Mouse (Mus musculus) fibroblast of lung, adult 2 months (primary cell): Measurements from ENCODE around the gene Tex52.

Experiments
- DNase-seq: peaks from one replicate; pipeline ENCODE4 v3.0.0-alpha.2; 2011; ENCODE audit warnings: low read depth

Gene Tex52

DNA sequence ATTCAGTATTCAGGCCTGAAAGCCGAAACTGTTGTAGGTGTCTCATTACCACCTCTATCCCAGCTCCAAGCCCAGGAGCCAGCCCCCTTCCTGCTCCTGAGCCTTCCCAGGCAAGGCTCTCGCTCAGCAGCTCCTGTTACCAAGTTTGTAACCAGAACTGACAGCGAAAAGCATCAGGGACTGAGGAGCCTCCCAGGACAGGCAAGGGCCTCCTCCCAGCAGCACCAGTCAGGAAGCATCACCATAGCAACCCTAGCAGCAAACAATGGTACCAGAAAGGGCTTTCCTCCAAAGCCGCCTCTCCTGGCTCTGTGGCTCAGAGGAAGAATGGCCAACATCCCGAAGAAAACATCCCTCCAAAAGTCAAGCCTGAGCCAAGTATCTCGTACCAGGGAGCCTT lies at the start of gene Tex52, which contains the start of gene Gm44596:
Gene Tex52, plus strand, starts transcription at position 265 of the 400 bp plus-strand sequence.
Gene Gm44596, plus strand, starts transcription at position 312 of the 400 bp plus-strand sequence.
- no peak for DNase-seq

- peak; percentile 44 for DNase-seq
These were observed 40.7 kb upstream of the Tex52 start for GRCm38 (mm10) chr6:128334397-128335124.

- no peak for DNase-seq
These were observed 37.8 kb upstream of the Tex52 start for GRCm38 (mm10) chr6:128337467-128337866.

DNA sequence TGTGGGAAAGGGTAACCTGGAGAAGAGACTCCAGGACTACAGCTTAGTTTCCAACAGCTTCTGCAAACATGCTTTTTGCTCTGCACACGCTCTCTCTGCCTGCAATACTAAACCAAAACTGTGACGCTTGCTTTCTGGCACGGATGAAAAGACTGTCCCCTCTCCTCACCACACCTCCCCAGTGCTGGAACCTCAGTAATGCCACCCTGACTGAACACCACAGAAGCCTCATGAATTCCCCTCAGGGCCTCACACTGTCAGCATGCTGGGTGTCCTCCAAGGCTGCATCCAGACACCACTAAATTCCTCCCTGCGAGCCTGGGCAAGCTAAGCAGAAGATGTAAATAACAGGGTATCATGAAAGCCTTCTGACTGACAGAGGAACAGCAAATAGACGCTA lies 36.4 kb upstream of the Tex52 start:
- DNase-seq, result no peak

GRCm38 (mm10) chr6:128341956-128342723 lies 33.1 kb upstream of the Tex52 start:
- no peak for DNase-seq

GRCm38 (mm10) chr6:128345623-128346022 lies 29.6 kb upstream of the Tex52 start:
- no peak for DNase-seq

DNA sequence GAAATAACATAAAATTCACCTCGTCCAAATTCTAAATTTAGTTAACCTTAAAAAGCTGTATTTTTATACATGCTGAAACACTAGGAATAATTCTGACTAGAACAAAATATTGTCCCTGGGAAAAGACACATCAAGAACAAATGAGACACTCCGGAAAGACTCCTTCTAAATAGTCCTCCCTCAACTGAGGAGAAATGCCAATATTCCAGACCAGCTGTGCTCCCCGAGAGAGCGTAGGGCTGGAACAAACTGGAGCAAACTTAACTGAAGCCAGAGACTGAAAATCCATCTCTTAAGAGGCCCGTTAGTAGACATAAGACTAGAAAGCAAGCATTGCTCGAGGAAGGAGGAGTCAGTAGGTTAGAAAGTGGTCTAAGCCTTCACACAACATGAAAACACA lies 28.5 kb upstream of the Tex52 start:
- DNase-seq, result no peak

DNA sequence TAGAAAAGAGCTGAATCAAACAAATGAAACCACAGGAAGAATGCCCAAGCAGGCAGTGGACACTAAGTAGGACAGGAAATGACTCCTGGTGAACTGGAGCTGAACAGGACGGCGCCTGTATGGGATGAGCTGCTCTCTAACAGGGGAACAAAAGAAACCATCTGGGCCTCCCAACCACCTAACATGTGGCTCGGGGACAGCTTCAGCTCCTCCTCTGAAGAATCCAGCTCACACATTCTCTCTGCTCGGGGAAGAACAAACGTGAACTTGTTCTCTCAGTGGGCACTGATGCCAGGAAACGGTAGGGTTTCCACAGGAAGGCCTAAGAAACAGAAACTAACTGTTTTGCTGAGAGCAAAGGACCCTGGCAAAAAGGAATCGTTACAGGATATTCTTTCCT lies 25.5 kb upstream of the Tex52 start:
- no peak for DNase-seq

DNA sequence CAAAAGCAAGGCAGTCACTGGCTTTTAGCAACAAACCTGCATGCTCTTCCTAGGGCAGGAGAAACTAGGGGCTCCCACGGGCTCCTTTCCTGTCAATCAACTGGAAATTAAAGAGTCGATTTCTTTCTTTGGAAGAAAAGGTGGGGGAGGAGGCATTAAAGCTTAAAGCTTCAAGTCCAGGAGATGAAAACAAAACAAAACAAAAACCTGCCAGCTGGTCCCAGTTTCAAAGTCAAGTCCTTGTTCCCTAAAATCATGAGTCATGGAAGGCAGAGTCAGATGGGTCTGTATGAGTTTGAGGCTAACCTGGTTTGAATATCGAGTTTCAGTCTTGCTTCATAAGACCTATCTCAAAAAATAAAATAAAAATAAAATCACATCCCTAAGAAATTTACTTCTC lies 21.1 kb upstream of the Tex52 start:
- peak; percentile 48 for DNase-seq

DNA sequence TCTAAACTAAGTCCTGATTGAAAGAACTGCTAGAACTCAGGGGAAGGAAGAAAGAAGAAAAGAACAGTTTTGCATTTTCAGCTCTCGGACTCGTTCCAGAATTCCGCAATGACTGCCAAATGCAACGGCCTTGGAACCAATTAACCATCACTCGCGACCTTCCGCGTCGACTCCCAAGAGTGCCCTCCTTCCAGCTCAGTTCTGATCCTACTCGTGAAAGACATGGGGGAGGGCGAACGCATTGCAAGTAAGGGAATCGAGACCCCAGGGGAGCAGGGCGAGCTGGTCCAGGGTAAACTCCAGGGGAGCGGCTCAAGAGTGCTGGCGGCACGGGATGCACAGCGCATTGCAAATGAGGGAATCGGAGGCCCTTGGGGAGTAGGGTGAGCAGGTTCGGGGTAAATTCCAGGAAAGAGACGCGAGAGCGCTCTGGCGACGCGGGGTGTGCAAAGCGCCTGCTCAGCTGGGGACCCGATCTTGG lies 20.0 kb upstream of the Tex52 start:
- no peak for DNase-seq

DNA sequence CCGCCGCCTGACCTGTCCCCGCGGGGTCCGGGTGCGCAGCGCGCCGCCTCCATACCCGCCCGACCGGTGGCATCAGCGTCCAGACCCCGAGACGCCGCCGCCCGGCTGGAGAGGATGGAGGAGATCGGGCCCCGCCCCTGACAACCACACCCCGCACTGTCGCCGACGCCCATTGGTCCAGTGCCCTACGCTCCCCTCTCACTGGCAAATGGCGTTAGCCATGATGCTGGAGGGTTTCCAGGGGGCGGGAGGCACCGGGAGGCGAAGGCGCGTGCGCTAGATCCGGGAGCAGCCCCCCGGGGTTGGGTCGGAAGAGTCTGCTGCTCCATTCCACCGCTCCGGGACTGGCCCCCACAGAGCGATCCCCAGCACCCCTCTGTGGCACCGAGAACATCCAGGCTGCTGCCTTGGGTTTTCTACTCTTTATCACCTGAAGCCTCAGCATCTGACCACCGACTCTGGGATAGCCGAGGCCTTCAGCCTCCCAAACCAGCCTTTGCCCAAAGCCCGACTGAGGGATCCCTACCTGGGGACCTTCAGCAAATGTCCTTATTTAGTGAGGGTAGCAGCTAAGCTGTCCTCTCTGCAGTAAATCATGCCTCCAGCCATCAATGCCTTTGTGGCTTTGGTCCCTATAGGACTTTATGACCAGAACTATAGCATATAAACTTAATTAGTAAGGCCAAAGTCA lies 19.4 kb upstream of the Tex52 start, which contains the start of gene Tulp3:
Gene Tulp3, minus strand, starts transcription at position 126 of the 691 bp plus-strand sequence.
- peak; percentile 84 for DNase-seq

DNA sequence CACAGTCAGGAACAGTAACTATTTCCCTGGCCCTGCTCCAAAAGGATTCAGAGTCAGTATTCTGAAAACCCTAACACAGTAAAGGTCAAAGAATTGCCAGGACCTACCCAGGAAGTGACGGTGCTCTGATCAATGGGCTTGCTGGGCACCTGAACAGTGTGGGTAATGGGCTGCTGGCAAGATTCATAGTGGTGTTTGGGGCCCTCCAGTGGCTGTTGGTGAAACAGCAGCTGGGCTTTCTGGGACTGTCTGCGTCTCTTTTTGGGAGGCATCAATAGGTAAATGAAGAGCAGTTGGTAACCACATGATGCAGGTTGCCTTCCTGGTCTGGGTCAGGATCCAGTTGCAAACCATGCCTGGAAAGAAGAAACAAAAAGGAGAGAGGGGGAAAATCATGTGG lies 16.3 kb upstream of the Tex52 start:
- DNase-seq, result no peak

GRCm38 (mm10) chr6:128361901-128362300 lies 13.4 kb upstream of the Tex52 start:
- DNase-seq, result no peak

DNA sequence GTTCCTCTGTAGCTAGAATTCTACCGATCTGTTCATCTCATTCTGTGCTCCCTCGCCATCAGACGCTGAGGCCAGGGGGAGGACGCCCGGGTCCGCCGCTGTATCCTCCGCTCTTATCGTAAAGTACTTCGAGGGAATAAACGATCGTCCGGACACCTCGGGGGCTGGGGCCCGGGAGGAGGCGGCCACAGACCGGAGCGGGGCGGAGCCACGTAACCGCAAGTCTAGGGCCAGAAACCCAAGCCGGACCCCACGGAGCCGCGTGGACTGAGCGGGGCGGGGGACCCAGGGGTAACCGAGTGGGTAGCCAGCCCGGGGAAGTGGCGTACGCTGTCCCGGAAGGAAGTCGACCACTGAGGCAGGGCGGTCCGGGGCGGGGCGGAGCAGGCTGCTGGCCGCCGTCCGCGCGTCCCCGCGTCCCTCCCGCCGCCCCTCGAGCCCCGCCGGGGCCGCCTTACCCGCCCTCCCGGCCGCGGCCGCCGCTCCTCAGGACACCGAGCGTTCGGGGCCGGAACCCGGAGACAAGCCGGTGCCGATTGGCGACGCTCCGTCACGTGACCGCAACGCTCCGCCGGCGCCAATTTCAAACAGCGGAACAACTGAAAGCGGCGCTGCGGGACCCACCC lies 12.8 kb upstream of the Tex52 start, which contains the start of the genes Rhno1 and Foxm1:
Gene Rhno1, minus strand, starts transcription at position 531 of the 626 bp plus-strand sequence.
Gene Foxm1, plus strand, starts transcription at position 587 of the 626 bp plus-strand sequence.
- DNase-seq, result no peak

DNA sequence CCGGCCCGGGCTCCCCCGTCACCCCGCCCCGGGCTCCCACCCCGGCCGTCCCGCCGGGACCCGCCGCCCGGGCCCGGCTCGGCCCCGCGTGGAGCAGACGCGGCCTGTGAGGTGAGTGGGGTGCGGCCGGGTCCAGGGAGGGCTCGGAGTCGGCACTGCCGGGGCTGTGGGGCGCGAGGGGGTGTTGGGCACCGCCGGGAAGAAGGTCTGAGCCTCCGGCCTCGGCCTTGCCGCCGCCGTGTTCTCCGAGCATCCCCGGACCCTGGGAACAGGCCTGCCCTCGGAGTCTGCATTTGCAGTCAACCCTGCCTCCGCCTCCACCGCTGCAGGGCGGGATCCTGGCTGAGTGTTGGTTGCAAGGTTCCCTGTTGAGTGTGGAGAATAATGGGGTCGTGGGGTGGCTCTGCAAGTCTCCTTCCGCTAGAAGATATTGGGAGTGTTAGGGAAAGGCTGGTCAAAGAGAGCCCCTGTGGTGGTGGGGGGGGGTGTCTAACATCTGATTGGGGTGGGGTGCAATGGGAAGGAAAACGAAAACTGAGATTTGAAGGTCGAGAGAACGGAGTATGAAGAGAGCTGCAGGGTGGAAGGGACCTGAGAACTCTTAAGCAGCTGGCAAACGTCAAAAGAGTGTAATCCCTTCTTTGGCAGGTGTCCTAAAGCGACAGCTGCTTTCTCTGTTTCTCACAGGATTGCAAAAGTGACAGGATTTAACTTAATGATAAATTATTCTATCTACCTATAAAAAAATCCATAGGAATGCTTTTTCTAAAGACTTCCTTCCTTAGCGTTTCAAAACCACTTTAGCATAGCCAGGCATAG lies 12.0 kb upstream of the Tex52 start:
- no peak for DNase-seq

GRCm38 (mm10) chr6:128364721-128365120 lies 10.5 kb upstream of the Tex52 start:
- DNase-seq, result no peak

GRCm38 (mm10) chr6:128366466-128366865 lies 8.8 kb upstream of the Tex52 start:
- no peak for DNase-seq

GRCm38 (mm10) chr6:128370040-128370439 lies 5.2 kb upstream of the Tex52 start:
- no peak for DNase-seq

GRCm38 (mm10) chr6:128376371-128377085 lies 1.3 kb downstream of the Tex52 start:
- DNase-seq, result no peak

DNA sequence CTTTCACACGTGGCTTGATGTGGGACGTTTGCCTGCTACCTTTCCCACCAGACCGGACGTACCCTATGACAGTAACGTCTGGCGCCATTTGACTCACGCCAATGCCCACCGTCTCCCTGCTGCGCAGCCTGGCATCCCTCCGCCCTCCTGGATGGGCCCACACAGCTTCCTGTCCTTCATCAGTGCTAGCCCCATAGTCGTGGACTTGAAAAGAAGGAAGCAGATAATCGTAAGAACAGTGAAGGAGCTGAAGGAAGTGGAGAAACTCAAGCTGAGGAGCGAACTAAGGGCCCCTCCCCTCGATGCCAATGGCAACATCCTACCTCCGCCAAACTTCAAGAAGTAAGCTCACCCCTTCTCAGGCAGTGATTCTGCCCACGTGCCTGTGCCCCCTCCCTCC lies 4.4 kb downstream of the Tex52 start:
- no peak for DNase-seq
